Mouse (Mus musculus): ENCODE data around the gene Smcp.

GRCm38 (mm10) chr3:92579508-92579907, 9.3 kb downstream of the Smcp start:
- no peak for TF ChIP-seq CTCF (IDR thresholded peaks at IDR 0.05; ENCODE audit: borderline replicate concordance, insufficient read depth, low read length)
- TF ChIP-seq POLR2A (IDR thresholded peaks at IDR 0.05; ENCODE audit: low read depth, low read length): no peak
